Mouse (Mus musculus) lung, embryonic 16.5 days (tissue): Measurements from ENCODE around the gene Hivep3. TPM values are rescaled to one million over a fixed set of nuclear protein-coding genes. Genes with fewer than 3 reads are reported as not detected.

ENCODE experiments used
- ATAC-seq: fragments of 200-750 bp; cut with Nextera tagmentation; 2 replicates; pipeline ENCODE4 v1.8.0; 2017; ENCODE audit warnings: low read depth, mild to moderate bottlenecking, moderate library complexity
- H3K27ac ChIP-seq: fragments of 300-500 bp; sonication (generic); 2 replicates; pipeline ENCODE4 v1.5.1; 2014; ENCODE audit warnings: mild to moderate bottlenecking, control low read depth, low read length
- H3K27me3 ChIP-seq: fragments of 300-500 bp; sonication (generic); 2 replicates; pipeline ENCODE4 v1.6.1; 2014; ENCODE audit warnings: low read depth, low read length, mixed read lengths; ENCODE audit not compliant: control insufficient read depth, insufficient read depth
- H3K36me3 ChIP-seq: fragments of 300-500 bp; sonication (generic); 2 replicates; pipeline ENCODE4 v1.6.1; 2014; ENCODE audit warnings: low read length; ENCODE audit not compliant: control insufficient read depth, insufficient read depth
- H3K4me1 ChIP-seq: fragments of 300-500 bp; sonication (generic); replicated peaks from 2 replicates; pipeline ENCODE4 v1.6.1; 2014; ENCODE audit warnings: low read length, mixed read lengths; ENCODE audit not compliant: control insufficient read depth, insufficient read depth
- H3K4me2 ChIP-seq: fragments of 300-500 bp; sonication (generic); 2 replicates; pipeline ENCODE4 v1.6.1; 2014; ENCODE audit warnings: low read depth, low read length, control low read depth
- H3K4me3 ChIP-seq: fragments of 300-500 bp; sonication (generic); 2 replicates; pipeline ENCODE4 v1.5.1; 2014; ENCODE audit warnings: mild to moderate bottlenecking, low read length, control low read depth
- H3K9ac ChIP-seq: fragments of 300-500 bp; sonication (generic); 2 replicates; pipeline ENCODE4 v1.6.1; 2014; ENCODE audit warnings: low read length, control low read depth
- H3K9me3 ChIP-seq: fragments of 300-500 bp; sonication (generic); 2 replicates; pipeline ENCODE4 v1.6.1; 2016; ENCODE audit warnings: low read length; ENCODE audit not compliant: control insufficient read depth
- WGBS: fragments of 180-500 bp; shearing (Covaris S2); extraction: QIAGEN DNeasy Blood & Tissue Kit; methylation state at CpG from one replicate; pipeline ENCODE4 v1.1.7; 2014; 5-methylcytosine and 5-hydroxymethylcytosine counted together
- polyA plus RNA-seq: library from polyadenylated mRNA; unstranded; fragments of >200 nt; fragmentation: Nextera tagmentation; extraction: Ambion mirVana; gene quantifications from 2 replicates; pipeline ENCODE4 v1.2.1, GENCODE M21; 2015

Gene Hivep3
- polyA plus RNA-seq, 1 experiment from 2014 or later: 30.3 TPM

- Histone ChIP-seq H3K9ac (no peak overlapping the region), H3K27ac (no peak overlapping the region), H3K4me1 (peaks cover 15% of the 10 kb centered on the region), H3K36me3 (no peaks in the 10 kb centered on the region), H3K27me3 (no peaks in the 10 kb centered on the region), H3K4me2 (no peak overlapping the region), H3K9me3 (no peaks in the 10 kb centered on the region), H3K4me3 (no peak overlapping the region)
- no peak for ATAC-seq
- WGBS: 87% methylated on average over 6 of the region's 6 CpGs
Measured at GRCm38 (mm10) chr4:120167778-120168177, 434.2 kb downstream of the Hivep3 start.

GRCm38 (mm10) chr4:120168346-120168745, 434.8 kb downstream of the Hivep3 start:
- Histone ChIP-seq H3K9ac (no peak overlapping the region), H3K4me3 (no peak overlapping the region), H3K4me2 (no peak overlapping the region), H3K27me3 (no peaks in the 10 kb centered on the region), H3K27ac (no peak overlapping the region), H3K36me3 (no peaks in the 10 kb centered on the region), H3K9me3 (no peaks in the 10 kb centered on the region), H3K4me1 (peaks cover 11% of the 10 kb centered on the region)
- no peak for ATAC-seq
- WGBS: 78% methylated on average over 4 of the region's 4 CpGs

GRCm38 (mm10) chr4:120170387-120170936, 436.9 kb downstream of the Hivep3 start:
- Histone ChIP-seq H3K27ac (no peak overlapping the region), H3K9me3 (no peaks in the 10 kb centered on the region), H3K36me3 (no peaks in the 10 kb centered on the region), H3K4me1 (peaks cover 8% of the 10 kb centered on the region; the same call in 1 of the 2 replicates), H3K4me2 (no peak overlapping the region), H3K4me3 (no peak overlapping the region), H3K9ac (no peak overlapping the region), H3K27me3 (no peaks in the 10 kb centered on the region)
- ATAC-seq: no peak
- WGBS: 51% methylated on average over 9 of the region's 9 CpGs

GRCm38 (mm10) chr4:120172050-120172684, 438.6 kb downstream of the Hivep3 start:
- peaks cover 8% of the 10 kb centered on the region; the same call in 1 of the 2 replicates for H3K4me1 ChIP-seq
- no peak overlapping the region for H3K4me2 ChIP-seq
- ATAC-seq: peak; percentile 88
- H3K9ac ChIP-seq: no peak overlapping the region
- H3K27me3 ChIP-seq: no peaks in the 10 kb centered on the region
- H3K4me3 ChIP-seq: no peak overlapping the region
- no peak overlapping the region for H3K27ac ChIP-seq
- no peaks in the 10 kb centered on the region for H3K9me3 ChIP-seq
- no peaks in the 10 kb centered on the region for H3K36me3 ChIP-seq
- 8% methylated on average over 7 of the region's 7 CpGs for WGBS

- H3K27me3 ChIP-seq: no peaks in the 10 kb centered on the region
- H3K4me1 ChIP-seq: no peaks in the 10 kb centered on the region
- no peak overlapping the region for H3K4me3 ChIP-seq
- no peak overlapping the region for H3K27ac ChIP-seq
- H3K9ac ChIP-seq: no peak overlapping the region
- 69% methylated on average over 4 of the region's 4 CpGs for WGBS
- H3K4me2 ChIP-seq: no peak overlapping the region
- H3K36me3 ChIP-seq: no peaks in the 10 kb centered on the region
- ATAC-seq: no peak
- no peaks in the 10 kb centered on the region for H3K9me3 ChIP-seq
Measured at GRCm38 (mm10) chr4:120179123-120179522, 445.5 kb downstream of the Hivep3 start.

GRCm38 (mm10) chr4:120180535-120180934, 447.0 kb downstream of the Hivep3 start:
- no peak overlapping the region for H3K4me2 ChIP-seq
- no peak overlapping the region for H3K27ac ChIP-seq
- no peaks in the 10 kb centered on the region for H3K9me3 ChIP-seq
- no peak overlapping the region for H3K4me3 ChIP-seq
- no peak for ATAC-seq
- no peaks in the 10 kb centered on the region for H3K27me3 ChIP-seq
- no peak overlapping the region for H3K9ac ChIP-seq
- H3K4me1 ChIP-seq: no peaks in the 10 kb centered on the region
- no peaks in the 10 kb centered on the region for H3K36me3 ChIP-seq

GRCm38 (mm10) chr4:120184374-120184991, 450.9 kb downstream of the Hivep3 start:
- H3K9ac ChIP-seq: no peak overlapping the region
- H3K4me2 ChIP-seq: no peak overlapping the region
- H3K27ac ChIP-seq: no peak overlapping the region
- no peaks in the 10 kb centered on the region for H3K27me3 ChIP-seq
- WGBS: 19% methylated on average over 5 of the region's 5 CpGs
- no peak overlapping the region for H3K4me3 ChIP-seq
- no peaks in the 10 kb centered on the region for H3K9me3 ChIP-seq
- ATAC-seq: no peak
- H3K36me3 ChIP-seq: no peaks in the 10 kb centered on the region
- H3K4me1 ChIP-seq: no peaks in the 10 kb centered on the region; the same call in none of the 2 replicates

GRCm38 (mm10) chr4:120186441-120186840, 452.9 kb downstream of the Hivep3 start:
- H3K4me3 ChIP-seq: no peak overlapping the region
- 78% methylated on average over 1 of the region's 1 CpGs for WGBS
- H3K4me2 ChIP-seq: no peak overlapping the region
- no peaks in the 10 kb centered on the region; the same call in none of the 2 replicates for H3K4me1 ChIP-seq
- no peaks in the 10 kb centered on the region for H3K27me3 ChIP-seq
- H3K9me3 ChIP-seq: no peaks in the 10 kb centered on the region
- no peak overlapping the region for H3K9ac ChIP-seq
- H3K27ac ChIP-seq: no peak overlapping the region
- no peaks in the 10 kb centered on the region for H3K36me3 ChIP-seq
- no peak for ATAC-seq

- 0% methylated on average over 4 of the region's 4 CpGs for WGBS
Measured at GRCm38 (mm10) chr4:120186934-120187333, 453.4 kb downstream of the Hivep3 start.

More at GRCm38 (mm10) chr4:120186934-120187333, 453.4 kb downstream of the Hivep3 start:
- Histone ChIP-seq H3K27me3 (no peaks in the 10 kb centered on the region), H3K4me3 (no peak overlapping the region), H3K9ac (no peak overlapping the region), H3K4me2 (no peak overlapping the region), H3K4me1 (no peaks in the 10 kb centered on the region; the same call in none of the 2 replicates), H3K27ac (no peak overlapping the region), H3K9me3 (no peaks in the 10 kb centered on the region), H3K36me3 (no peaks in the 10 kb centered on the region)
- ATAC-seq: no peak
